Mouse (Mus musculus): ENCODE measurements at regions not wholly inside any gene's neighbourhood (a gene's known extent, or its start where the extent isn't known, plus 50 kb on each side); places are given as distances from the start of the nearest gene placed in this dataset.
"Not testable (repeated sequence)": the region's sequence is repeated elsewhere in the genome, so short reads cannot be mapped to it uniquely, and the experiment has no call there.

- no peak overlapping the region for H3K27ac ChIP-seq (ENCODE audit: insufficient read depth, low read length)
- no peak overlapping the region for H3K4me3 ChIP-seq (ENCODE audit: low read depth, low read length)
- H3K9me3 ChIP-seq (replicated peaks; ENCODE audit: control insufficient read depth, insufficient read depth, low read length, poor library complexity, severe bottlenecking): no peaks in the 10 kb centered on the region
- TF ChIP-seq POLR2A (IDR thresholded peaks at IDR 0.05; ENCODE audit: insufficient read depth, low read length) (no peak), CTCF (IDR thresholded peaks at IDR 0.05; ENCODE audit: low read depth, low read length) (no peak), EP300 (IDR thresholded peaks at IDR 0.05; ENCODE audit: insufficient read depth, low read depth, low read length) (no peak)
- no peaks in the 10 kb centered on the region for H3K36me3 ChIP-seq (ENCODE audit: control insufficient read depth, insufficient read depth, low read length, poor library complexity, severe bottlenecking)
- H3K27me3 ChIP-seq (ENCODE audit: control insufficient read depth, insufficient read depth, low read length, poor library complexity, severe bottlenecking): no peaks in the 10 kb centered on the region
- no peaks in the 10 kb centered on the region for H3K4me1 ChIP-seq (ENCODE audit: control insufficient read depth, insufficient read depth, low read length)
- no peak overlapping the region for H3K9ac ChIP-seq (ENCODE audit: low read depth, poor library complexity, severe bottlenecking)
These were observed 117.7 kb downstream of the Olfr721-ps1 start for GRCm38 (mm10) chr14:14518841-14519240.

GRCm38 (mm10) chr14:14520195-14520594 is 119.1 kb downstream of the Olfr721-ps1 start:
- H3K9me3 ChIP-seq (replicated peaks; ENCODE audit: control insufficient read depth, insufficient read depth, low read length, poor library complexity, severe bottlenecking): no peaks in the 10 kb centered on the region
- H3K27me3 ChIP-seq (ENCODE audit: control insufficient read depth, insufficient read depth, low read length, poor library complexity, severe bottlenecking): no peaks in the 10 kb centered on the region
- TF ChIP-seq CTCF (IDR thresholded peaks at IDR 0.05; ENCODE audit: low read depth, low read length): no peak
- TF ChIP-seq POLR2A (IDR thresholded peaks at IDR 0.05; ENCODE audit: insufficient read depth, low read length): no peak
- TF ChIP-seq EP300 (IDR thresholded peaks at IDR 0.05; ENCODE audit: insufficient read depth, low read depth, low read length): no peak
- no peak overlapping the region for H3K4me3 ChIP-seq (ENCODE audit: low read depth, low read length)
- H3K9ac ChIP-seq (ENCODE audit: low read depth, poor library complexity, severe bottlenecking): no peak overlapping the region
- no peaks in the 10 kb centered on the region for H3K36me3 ChIP-seq (ENCODE audit: control insufficient read depth, insufficient read depth, low read length, poor library complexity, severe bottlenecking)
- no peaks in the 10 kb centered on the region for H3K4me1 ChIP-seq (ENCODE audit: control insufficient read depth, insufficient read depth, low read length)
- no peak overlapping the region for H3K27ac ChIP-seq (ENCODE audit: insufficient read depth, low read length)

GRCm38 (mm10) chr14:14521331-14521730 is 120.2 kb downstream of the Olfr721-ps1 start:
- H3K9ac ChIP-seq (ENCODE audit: low read depth, poor library complexity, severe bottlenecking); H3K27me3 ChIP-seq (ENCODE audit: control insufficient read depth, insufficient read depth, low read length, poor library complexity, severe bottlenecking); H3K4me3 ChIP-seq (ENCODE audit: low read depth, low read length); H3K36me3 ChIP-seq (ENCODE audit: control insufficient read depth, insufficient read depth, low read length, poor library complexity, severe bottlenecking); H3K4me1 ChIP-seq (ENCODE audit: control insufficient read depth, insufficient read depth, low read length); H3K9me3 ChIP-seq (replicated peaks; ENCODE audit: control insufficient read depth, insufficient read depth, low read length, poor library complexity, severe bottlenecking); H3K27ac ChIP-seq (ENCODE audit: insufficient read depth, low read length): not testable (repeated sequence)

- H3K9ac ChIP-seq (ENCODE audit: low read depth, poor library complexity, severe bottlenecking): no peak overlapping the region
- no peaks in the 10 kb centered on the region for H3K4me1 ChIP-seq (ENCODE audit: control insufficient read depth, insufficient read depth, low read length)
- H3K36me3 ChIP-seq (ENCODE audit: control insufficient read depth, insufficient read depth, low read length, poor library complexity, severe bottlenecking): no peaks in the 10 kb centered on the region
- no peaks in the 10 kb centered on the region for H3K9me3 ChIP-seq (replicated peaks; ENCODE audit: control insufficient read depth, insufficient read depth, low read length, poor library complexity, severe bottlenecking)
- H3K4me3 ChIP-seq (ENCODE audit: low read depth, low read length): no peak overlapping the region
- no peak overlapping the region for H3K27ac ChIP-seq (ENCODE audit: insufficient read depth, low read length)
- TF ChIP-seq EP300 (IDR thresholded peaks at IDR 0.05; ENCODE audit: insufficient read depth, low read depth, low read length) (no peak), CTCF (IDR thresholded peaks at IDR 0.05; ENCODE audit: low read depth, low read length) (no peak), POLR2A (IDR thresholded peaks at IDR 0.05; ENCODE audit: insufficient read depth, low read length) (no peak)
- H3K27me3 ChIP-seq (ENCODE audit: control insufficient read depth, insufficient read depth, low read length, poor library complexity, severe bottlenecking): no peaks in the 10 kb centered on the region
These were observed 124.1 kb downstream of the Olfr721-ps1 start for GRCm38 (mm10) chr14:14525225-14525624.

GRCm38 (mm10) chr14:14528437-14528836 is 127.3 kb downstream of the Olfr721-ps1 start:
- Histone ChIP-seq H3K4me1 (ENCODE audit: control insufficient read depth, insufficient read depth, low read length) (no peaks in the 10 kb centered on the region), H3K9me3 (replicated peaks; ENCODE audit: control insufficient read depth, insufficient read depth, low read length, poor library complexity, severe bottlenecking) (no peaks in the 10 kb centered on the region), H3K9ac (ENCODE audit: low read depth, poor library complexity, severe bottlenecking) (no peak overlapping the region), H3K36me3 (ENCODE audit: control insufficient read depth, insufficient read depth, low read length, poor library complexity, severe bottlenecking) (no peaks in the 10 kb centered on the region), H3K27ac (ENCODE audit: insufficient read depth, low read length) (no peak overlapping the region), H3K27me3 (ENCODE audit: control insufficient read depth, insufficient read depth, low read length, poor library complexity, severe bottlenecking) (no peaks in the 10 kb centered on the region), H3K4me3 (ENCODE audit: low read depth, low read length) (no peak overlapping the region)
- TF ChIP-seq EP300 (IDR thresholded peaks at IDR 0.05; ENCODE audit: insufficient read depth, low read depth, low read length) (no peak), POLR2A (IDR thresholded peaks at IDR 0.05; ENCODE audit: insufficient read depth, low read length) (no peak), CTCF (IDR thresholded peaks at IDR 0.05; ENCODE audit: low read depth, low read length) (no peak)

GRCm38 (mm10) chr14:14541206-14541605 is 140.1 kb downstream of the Olfr721-ps1 start:
- Histone ChIP-seq H3K9ac (ENCODE audit: low read depth, poor library complexity, severe bottlenecking) (no peak overlapping the region), H3K36me3 (ENCODE audit: control insufficient read depth, insufficient read depth, low read length, poor library complexity, severe bottlenecking) (no peaks in the 10 kb centered on the region), H3K27me3 (ENCODE audit: control insufficient read depth, insufficient read depth, low read length, poor library complexity, severe bottlenecking) (no peaks in the 10 kb centered on the region), H3K4me1 (ENCODE audit: control insufficient read depth, insufficient read depth, low read length) (no peaks in the 10 kb centered on the region), H3K4me3 (ENCODE audit: low read depth, low read length) (no peak overlapping the region), H3K27ac (ENCODE audit: insufficient read depth, low read length) (no peak overlapping the region), H3K9me3 (replicated peaks; ENCODE audit: control insufficient read depth, insufficient read depth, low read length, poor library complexity, severe bottlenecking) (no peaks in the 10 kb centered on the region)
- TF ChIP-seq CTCF (IDR thresholded peaks at IDR 0.05; ENCODE audit: low read depth, low read length): no peak
- TF ChIP-seq POLR2A (IDR thresholded peaks at IDR 0.05; ENCODE audit: insufficient read depth, low read length): no peak
- TF ChIP-seq EP300 (IDR thresholded peaks at IDR 0.05; ENCODE audit: insufficient read depth, low read depth, low read length): no peak

All from ES-Bruce4 (cell line).